Comparison of ENCODE assay signal across 8 mouse cellular contexts in genomic region chrX:106027343-106027674, GRCm38 (mm10). TPM values are rescaled to one million over a fixed set of nuclear protein-coding genes. Genes with fewer than 3 reads are reported as not detected.
DNase-seq lines count a peak whose midpoint lies in the region; ATAC-seq and TF ChIP-seq lines count a peak whose summit lies in the region.

No protein-coding gene starts in this region.

- no peak for TF ChIP-seq POLR2A in CH12.LX (IDR thresholded peaks at IDR 0.05; ENCODE audit: low read depth, low read length)

- dilution Hi-C loops in CH12.LX (cut with MboI; ENCODE audit: extremely low pct_ligation_motif_present, extremely low pct_unique_long_range_greater_than_20kb, low sequenced_read_pairs): no loop called here

- ATAC-seq in forebrain, embryonic 16.5 days: no peak
- peak; percentile 6 for ATAC-seq in liver, embryonic 16.5 days (ENCODE audit: low read depth)

- H3K9me3 ChIP-seq in heart, embryonic 10.5 days: no peaks in the 10 kb centered on the region
- no peaks in the 10 kb centered on the region for H3K9me3 ChIP-seq in CH12.LX (replicated peaks; ENCODE audit: low read length)
- no peaks in the 10 kb centered on the region for H3K9me3 ChIP-seq in forebrain, embryonic 16.5 days (ENCODE audit: control insufficient read depth, low read length)
- H3K9me3 ChIP-seq in liver, embryonic 16.5 days (replicated peaks; ENCODE audit: control insufficient read depth, low read length): no peaks in the 10 kb centered on the region

- peak overlapping the region; percentile 50; the same call in 1 of the 2 replicates for H3K4me2 ChIP-seq in CH12.LX (ENCODE audit: insufficient read depth, low read depth, poor library complexity, severe bottlenecking)
- H3K4me2 ChIP-seq in forebrain, embryonic 16.5 days (ENCODE audit: low read length): peak overlapping the region; percentile 62
- peak overlapping the region; percentile 65 for H3K4me2 ChIP-seq in liver, embryonic 16.5 days (ENCODE audit: low read depth, low read length)

- 22% methylated on average over 8 of the region's 8 CpGs for WGBS in heart, embryonic 10.5 days
- 19% methylated on average over 8 of the region's 8 CpGs for WGBS in forebrain, embryonic 16.5 days
- 18% methylated on average over 8 of the region's 8 CpGs for WGBS in liver, embryonic 16.5 days (ENCODE audit: insufficient replicate concordance)

- H3K9ac ChIP-seq in CH12.LX (ENCODE audit: insufficient read depth, low read depth): peak overlapping the region; percentile 93; the same call in 1 of the 2 replicates
- peak overlapping the region; percentile 61 for H3K9ac ChIP-seq in forebrain, embryonic 16.5 days (replicated peaks; ENCODE audit: low read depth, low read length)
- H3K9ac ChIP-seq in liver, embryonic 16.5 days (ENCODE audit: low read depth, low read length): peak overlapping the region; percentile 72

- TF ChIP-seq CTCF in CH12.LX (conservative IDR thresholded peaks at IDR 0.05 in 1 of 2, IDR thresholded peaks at IDR 0.05 in 1 of 2; ENCODE audit: low read depth in 2 of 2, low read length in 2 of 2): no peak

- H3K36me3 ChIP-seq in heart, embryonic 10.5 days: 0 out of 2 replicates have a peak, but pooled peaks cover 5% of the 10 kb centered on the region
- peaks cover 0 to 3% of the 10 kb centered on the region in 2 experiments for H3K36me3 ChIP-seq in CH12.LX (replicated peaks in 1 of 2; ENCODE audit: control insufficient read depth in 1 of 2, insufficient read depth in 1 of 2, low read length in 1 of 2)
- no peaks in the 10 kb centered on the region for H3K36me3 ChIP-seq in forebrain, embryonic 16.5 days (ENCODE audit: control insufficient read depth, insufficient read depth)
- H3K36me3 ChIP-seq in liver, embryonic 16.5 days (ENCODE audit: control insufficient read depth, insufficient read depth): no peaks in the 10 kb centered on the region

- in situ Hi-C loops in CH12.LX (cut with MboI; ENCODE audit: low pct_ligation_motif_present, low pct_unique_long_range_greater_than_20kb, low sequenced_read_pairs): no loop called here

- peak overlapping the region; percentile 83 for H3K27ac ChIP-seq in heart, embryonic 10.5 days
- H3K27ac ChIP-seq in CH12.LX (ENCODE audit: insufficient read depth, low read depth): no peak overlapping the region
- no peak overlapping the region for H3K27ac ChIP-seq in forebrain, embryonic 16.5 days (ENCODE audit: low read length)
- H3K27ac ChIP-seq in liver, embryonic 16.5 days (ENCODE audit: low read length): peak overlapping the region; percentile 76

- 0 out of 2 replicates have a peak, but pooled peaks have one; percentile 17 for TF ChIP-seq EP300 in CH12.LX (IDR thresholded peaks at IDR 0.05; ENCODE audit: low read length)

- intact Hi-C loops in heart, postnatal 36 days (cut with DNase I): loop anchor here (2.0 to 5.0 kb wide), 3 partner anchors 50 to 160 kb away; partner anchors contain the start of gene Pgk1

- H3K4me1 ChIP-seq in heart, embryonic 10.5 days: no peaks in the 10 kb centered on the region
- peaks cover 0 to 5% of the 10 kb centered on the region in 2 experiments; a peak in 2 of 4 replicates for H3K4me1 ChIP-seq in CH12.LX (ENCODE audit: control insufficient read depth in 1 of 2, insufficient read depth in 2 of 2)
- peaks cover 7% of the 10 kb centered on the region for H3K4me1 ChIP-seq in forebrain, embryonic 16.5 days (replicated peaks; ENCODE audit: control insufficient read depth, insufficient read depth, low read length)
- H3K4me1 ChIP-seq in liver, embryonic 16.5 days (ENCODE audit: control insufficient read depth, low read depth, low read length): no peaks in the 10 kb centered on the region; the same call in 1 of the 2 replicates

- H3K27me3 ChIP-seq in heart, embryonic 10.5 days (ENCODE audit: insufficient read depth, poor library complexity, severe bottlenecking): no peaks in the 10 kb centered on the region
- no peaks in the 10 kb centered on the region for H3K27me3 ChIP-seq in CH12.LX (replicated peaks)
- no peaks in the 10 kb centered on the region for H3K27me3 ChIP-seq in forebrain, embryonic 16.5 days (replicated peaks; ENCODE audit: control insufficient read depth, insufficient read depth, low read length)
- H3K27me3 ChIP-seq in liver, embryonic 16.5 days (ENCODE audit: control insufficient read depth, insufficient read depth, low read depth, low read length): no peaks in the 10 kb centered on the region

- peaks cover 22% of the 10 kb centered on the region for H3K79me2 ChIP-seq in CH12.LX (replicated peaks; ENCODE audit: control insufficient read depth, extremely low read depth, insufficient read depth, poor library complexity, severe bottlenecking)

- peak overlapping the region; percentile 61 for H3K4me3 ChIP-seq in heart, embryonic 10.5 days
- H3K4me3 ChIP-seq in CH12.LX (replicated peaks in 1 of 3; ENCODE audit: low read depth in 2 of 3, low read length in 2 of 3, poor library complexity in 1 of 3): peak overlapping the region; percentile 51 to 77 (median 55)
- peak overlapping the region; percentile 69 for H3K4me3 ChIP-seq in forebrain, embryonic 16.5 days (replicated peaks; ENCODE audit: low read length)
- H3K4me3 ChIP-seq in liver, embryonic 16.5 days (ENCODE audit: low read depth, low read length): peak overlapping the region; percentile 69

- DNase-seq in heart, embryonic 10.5 days (ENCODE audit: low spot score): no peak
- DNase-seq in heart, postnatal 36 days: no peak
- DNase-seq in CH12.LX (ENCODE audit: extremely low read depth): no peak
- DNase-seq in adrenal gland, adult 8-10 months: no peak
- DNase-seq in frontal cortex, adult 2 months (ENCODE audit: extremely low spot score in 1 of 2, low spot score in 1 of 2): no peak
- DNase-seq in urinary bladder, postnatal 36 days (ENCODE audit: low spot score in 2 of 2): no peak

- TF ChIP-seq RAD21 in CH12.LX (IDR thresholded peaks at IDR 0.05; ENCODE audit: low read depth, low read length): no peak

TF ChIP-seq in CH12.LX, 34 proteins besides CTCF, POLR2A, EP300 and RAD21:
- 0 out of 2 replicates have a peak, but pooled peaks have one; percentile 23 for TF ChIP-seq NRF1 (IDR thresholded peaks at IDR 0.05; ENCODE audit: low read depth, low read length)
- TF ChIP-seq ZNF384 (IDR thresholded peaks at IDR 0.05; ENCODE audit: low read depth, low read length): peak; percentile 9; the same call in 1 of the 2 replicates
- 0 out of 2 replicates have a peak, but pooled peaks have one; percentile 2 for TF ChIP-seq MXI1 (IDR thresholded peaks at IDR 0.05; ENCODE audit: low read depth, low read length)
- TF ChIP-seq USF1 (IDR thresholded peaks at IDR 0.05; ENCODE audit: low read depth, low read length): no peak
- TF ChIP-seq ZC3H11A (IDR thresholded peaks at IDR 0.05; ENCODE audit: low read depth, low read length): no peak

RNA-seq across cellular contexts. Expression of gene Atp7a, which starts 0.2 kb away (rescaled TPM):
- 18.3 and 24.0 TPM in 2 replicates for polyA plus RNA-seq in heart, embryonic 10.5 days (2016; fragmentation: Nextera tagmentation; extraction: Ambion mirVana)
- 10 to 100 TPM in 1 of 2 experiments, 1 to 10 TPM in 1; 7.5 to 10.5 TPM for total RNA-seq in heart, postnatal 36 days (2021)
- total RNA-seq in CH12.LX (2012; rRNA removed) (5.4 and 5.7 TPM in 2 replicates), CH12.LX (2014; rRNA removed) (2.2 and 2.6 TPM in 2 replicates)
- 3.9 and 4.0 TPM in 2 replicates for polyA plus RNA-seq in CH12.LX (2012; ENCODE audit: insufficient read length, low read depth)
- polyA plus RNA-seq in forebrain, embryonic 16.5 days (2015; fragmentation: Nextera tagmentation; extraction: Ambion mirVana): 17.6 and 20.7 TPM in 2 replicates
- 13.8 and 14.7 TPM in 2 replicates for polyA plus RNA-seq in liver, embryonic 16.5 days (2015; fragmentation: Nextera tagmentation; extraction: Ambion mirVana)
- total RNA-seq in adrenal gland, adult 8-10 months (2022): 10 to 100 TPM; 38.9 to 47.4 (median 44.8) TPM
- polyA plus RNA-seq in frontal cortex, adult 2 months (2012; rRNA removed): 2.3 and 2.6 TPM in 2 replicates

RNA-seq across cellular contexts. Expression of gene Cox7b, which starts 11.8 kb away (rescaled TPM):
- polyA plus RNA-seq in heart, embryonic 10.5 days (2016; fragmentation: Nextera tagmentation; extraction: Ambion mirVana): 583 and 682 TPM in 2 replicates
- total RNA-seq in heart, postnatal 36 days (2021): 1,000 to 10,000 TPM; 1,680 to 1,775 TPM
- total RNA-seq in CH12.LX (2012; rRNA removed) (222 and 270 TPM in 2 replicates), CH12.LX (2014; rRNA removed) (593 and 712 TPM in 2 replicates)
- polyA plus RNA-seq in CH12.LX (2012; ENCODE audit: insufficient read length, low read depth): 705 and 804 TPM in 2 replicates
- polyA plus RNA-seq in forebrain, embryonic 16.5 days (2015; fragmentation: Nextera tagmentation; extraction: Ambion mirVana): 299 and 304 TPM in 2 replicates
- 238 and 263 TPM in 2 replicates for polyA plus RNA-seq in liver, embryonic 16.5 days (2015; fragmentation: Nextera tagmentation; extraction: Ambion mirVana)
- total RNA-seq in adrenal gland, adult 8-10 months (2022): 100 to 1,000 TPM; 194 to 365 (median 289) TPM
- 373 and 403 TPM in 2 replicates for polyA plus RNA-seq in frontal cortex, adult 2 months (2012; rRNA removed)

RNA-seq across cellular contexts. Expression of gene Magt1, which starts 15.6 kb away (rescaled TPM):
- polyA plus RNA-seq in heart, embryonic 10.5 days (2016; fragmentation: Nextera tagmentation; extraction: Ambion mirVana): 50.2 and 54.4 TPM in 2 replicates
- total RNA-seq in heart, postnatal 36 days (2021): 10 to 100 TPM; 38.7 to 54.0 TPM
- total RNA-seq in CH12.LX (2012; rRNA removed): 55.1 and 60.7 TPM in 2 replicates
- 78.4 and 90.3 TPM in 2 replicates for total RNA-seq in CH12.LX (2014; rRNA removed)
- 48.5 and 64.5 TPM in 2 replicates for polyA plus RNA-seq in CH12.LX (2012; ENCODE audit: insufficient read length, low read depth)
- polyA plus RNA-seq in forebrain, embryonic 16.5 days (2015; fragmentation: Nextera tagmentation; extraction: Ambion mirVana): 22.6 and 25.2 TPM in 2 replicates
- polyA plus RNA-seq in liver, embryonic 16.5 days (2015; fragmentation: Nextera tagmentation; extraction: Ambion mirVana): 35.1 and 35.4 TPM in 2 replicates
- total RNA-seq in adrenal gland, adult 8-10 months (2022): 10 to 100 TPM; 54.0 to 65.9 (median 59.2) TPM
- polyA plus RNA-seq in frontal cortex, adult 2 months (2012; rRNA removed): 8.1 and 8.5 TPM in 2 replicates

Comparison
In these comparisons a context has a peak if more than half of its experiments do, and no peak if none do; other contexts are left out.
1. H3K27ac ChIP-seq: peak in heart, embryonic 10.5 days (single experiment) and liver, embryonic 16.5 days (single experiment); none in CH12.LX (single experiment) and forebrain, embryonic 16.5 days (single experiment).
2. Peak in every context shown above with its lines, with median percentiles within 50 percentile points of each other: H3K4me3 ChIP-seq, H3K4me2 ChIP-seq and H3K9ac ChIP-seq.